Mouse (Mus musculus): ENCODE measurements around the gene Card19. TPM values are rescaled to one million over a fixed set of nuclear protein-coding genes. Genes with fewer than 3 reads are reported as not detected.
A peak's percentile ranks its signal among the peaks of the same experiment; 100 is the strongest.

The Card19 gene
- polyA plus RNA-seq, 1 experiment: 22.0 TPM

DNA sequence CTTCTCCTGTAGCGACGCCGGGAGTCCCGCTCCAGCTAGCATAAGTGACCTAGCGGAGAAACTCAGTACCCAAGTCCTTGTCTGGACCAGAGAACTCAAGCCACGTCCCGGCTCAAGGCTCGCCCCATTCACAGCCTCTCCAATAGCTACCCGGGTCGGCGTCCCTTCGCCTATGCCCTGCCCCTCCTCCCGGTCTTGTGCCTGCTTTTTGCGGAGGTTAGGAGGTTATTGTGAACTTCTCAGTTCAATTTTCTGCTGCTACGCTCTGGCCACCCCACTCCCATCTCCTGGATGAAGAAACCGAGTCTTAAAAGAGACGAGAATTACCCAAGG, 349 bp upstream of the Card19 start:
- Histone ChIP-seq H3K36me3 (ENCODE audit: control insufficient read depth, insufficient read depth, low read length) (no peaks in the 10 kb centered on the region), H3K27ac (ENCODE audit: control insufficient read depth, insufficient read depth, low read depth, low read length) (peak overlapping the region; percentile 34), H3K4me3 (ENCODE audit: control insufficient read depth, low read depth, low read length) (peak overlapping the region; percentile 94), H3K4me1 (ENCODE audit: control insufficient read depth, insufficient read depth, low read length) (peaks cover 16% of the 10 kb centered on the region), H3K27me3 (ENCODE audit: control insufficient read depth, insufficient read depth, low read length) (no peaks in the 10 kb centered on the region)
- TF ChIP-seq CTCF (IDR thresholded peaks at IDR 0.05; ENCODE audit: control insufficient read depth, insufficient read depth, insufficient replicate concordance, low read depth, low read length): no peak
- TF ChIP-seq POLR2A (IDR thresholded peaks at IDR 0.05; ENCODE audit: control insufficient read depth, low read depth, low read length): no peak

DNA sequence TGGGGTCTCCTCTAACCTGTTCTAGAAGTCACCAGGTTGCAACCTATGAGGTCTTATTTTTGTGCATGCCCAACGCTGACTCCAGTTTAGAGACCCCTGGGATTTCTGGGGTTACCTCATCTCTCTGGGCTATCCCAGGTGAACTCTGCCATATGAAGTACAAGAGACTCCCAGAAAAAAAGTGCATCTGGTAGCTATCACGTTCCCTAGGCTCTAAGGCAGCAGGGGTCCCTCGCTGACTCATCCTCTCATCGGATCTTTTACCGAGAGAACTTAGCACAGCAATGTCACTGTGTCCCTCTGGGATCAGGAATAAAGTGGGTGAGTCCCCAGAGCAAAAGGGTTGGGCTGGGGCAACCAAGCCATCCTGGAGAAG, 721 bp downstream of the Card19 start:
- TF ChIP-seq CTCF (IDR thresholded peaks at IDR 0.05; ENCODE audit: control insufficient read depth, insufficient read depth, insufficient replicate concordance, low read depth, low read length): no peak
- TF ChIP-seq POLR2A (IDR thresholded peaks at IDR 0.05; ENCODE audit: control insufficient read depth, low read depth, low read length): no peak
- H3K4me1 ChIP-seq (ENCODE audit: control insufficient read depth, insufficient read depth, low read length): peaks cover 16% of the 10 kb centered on the region
- H3K4me3 ChIP-seq (ENCODE audit: control insufficient read depth, low read depth, low read length): peak overlapping the region; percentile 94
- no peak overlapping the region for H3K27ac ChIP-seq (ENCODE audit: control insufficient read depth, insufficient read depth, low read depth, low read length)
- H3K27me3 ChIP-seq (ENCODE audit: control insufficient read depth, insufficient read depth, low read length): no peaks in the 10 kb centered on the region
- H3K36me3 ChIP-seq (ENCODE audit: control insufficient read depth, insufficient read depth, low read length): no peaks in the 10 kb centered on the region

DNA sequence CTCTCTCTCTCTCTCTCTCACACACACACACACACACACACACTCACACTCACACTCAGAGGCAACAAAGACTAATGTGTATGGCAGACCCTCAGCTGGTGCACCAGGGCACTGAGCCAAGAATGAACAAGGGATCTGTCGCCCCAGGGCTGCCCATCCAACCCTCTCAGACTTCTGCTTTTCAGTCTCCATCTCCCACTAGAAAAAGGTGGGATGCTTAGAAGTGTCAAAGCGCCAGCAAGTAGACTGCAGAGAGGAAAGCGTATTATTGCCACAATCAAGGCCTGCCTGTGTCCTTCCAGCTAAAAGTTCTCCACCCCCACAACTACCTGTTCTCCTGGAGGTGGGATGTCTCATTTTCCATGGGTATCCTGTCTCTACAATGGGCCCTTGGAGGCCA, 1.4 kb downstream of the Card19 start:
- TF ChIP-seq CTCF (IDR thresholded peaks at IDR 0.05; ENCODE audit: control insufficient read depth, insufficient read depth, insufficient replicate concordance, low read depth, low read length) (no peak), POLR2A (IDR thresholded peaks at IDR 0.05; ENCODE audit: control insufficient read depth, low read depth, low read length) (no peak)
- Histone ChIP-seq H3K4me3 (ENCODE audit: control insufficient read depth, low read depth, low read length) (no peak overlapping the region), H3K36me3 (ENCODE audit: control insufficient read depth, insufficient read depth, low read length) (no peaks in the 10 kb centered on the region), H3K27ac (ENCODE audit: control insufficient read depth, insufficient read depth, low read depth, low read length) (no peak overlapping the region; the same call in 1 of the 2 replicates), H3K4me1 (ENCODE audit: control insufficient read depth, insufficient read depth, low read length) (peaks cover 16% of the 10 kb centered on the region), H3K27me3 (ENCODE audit: control insufficient read depth, insufficient read depth, low read length) (no peaks in the 10 kb centered on the region)

- Histone ChIP-seq H3K36me3 (ENCODE audit: control insufficient read depth, insufficient read depth, low read length) (no peaks in the 10 kb centered on the region), H3K4me1 (ENCODE audit: control insufficient read depth, insufficient read depth, low read length) (peaks cover 16% of the 10 kb centered on the region), H3K4me3 (ENCODE audit: control insufficient read depth, low read depth, low read length) (no peak overlapping the region), H3K27me3 (ENCODE audit: control insufficient read depth, insufficient read depth, low read length) (no peaks in the 10 kb centered on the region), H3K27ac (ENCODE audit: control insufficient read depth, insufficient read depth, low read depth, low read length) (no peak overlapping the region)
- TF ChIP-seq CTCF (IDR thresholded peaks at IDR 0.05; ENCODE audit: control insufficient read depth, insufficient read depth, insufficient replicate concordance, low read depth, low read length) (no peak), POLR2A (IDR thresholded peaks at IDR 0.05; ENCODE audit: control insufficient read depth, low read depth, low read length) (no peak)
Measured at GRCm38 (mm10) chr13:49213531-49213932, 2.3 kb downstream of the Card19 start.

DNA sequence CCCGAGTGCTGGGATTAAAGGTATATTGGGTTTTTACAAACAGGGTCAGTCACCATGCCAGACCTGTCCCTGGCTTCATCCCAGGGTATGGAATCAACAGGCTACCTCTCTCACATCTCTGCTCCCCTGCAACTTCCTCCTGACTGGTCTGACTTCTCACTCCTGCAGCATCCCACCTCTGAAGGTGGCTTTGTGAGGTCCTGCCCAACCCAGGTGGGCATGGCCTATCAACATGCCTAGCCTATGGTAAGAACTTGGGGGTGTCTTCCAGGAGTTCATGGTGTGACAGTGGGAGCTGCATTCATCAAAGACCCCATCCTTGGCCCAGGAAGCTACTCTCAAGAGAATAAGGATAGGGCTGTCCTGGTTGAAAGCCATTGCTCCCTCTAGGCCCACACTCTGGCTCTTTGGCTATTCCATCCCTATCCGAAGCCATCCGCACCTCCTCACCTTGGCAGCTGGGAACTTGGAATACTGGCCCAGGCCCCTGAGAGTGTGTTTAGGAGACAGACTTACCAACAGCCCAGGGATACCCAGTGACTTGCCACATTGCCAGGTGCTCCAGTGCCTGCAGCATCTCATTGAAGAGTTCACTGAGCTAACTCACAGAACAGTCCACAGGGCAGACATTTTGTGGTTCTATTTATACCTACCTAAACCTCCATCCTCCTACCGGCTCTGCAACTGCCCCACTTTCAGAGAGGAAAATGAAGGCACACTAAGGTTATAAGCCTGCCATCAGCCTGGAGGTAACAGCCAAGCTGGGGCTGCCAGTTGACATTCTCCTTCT, 2.9 kb downstream of the Card19 start:
- no peak for TF ChIP-seq POLR2A (IDR thresholded peaks at IDR 0.05; ENCODE audit: control insufficient read depth, low read depth, low read length)
- TF ChIP-seq CTCF (IDR thresholded peaks at IDR 0.05; ENCODE audit: control insufficient read depth, insufficient read depth, insufficient replicate concordance, low read depth, low read length): no peak
- H3K4me1 ChIP-seq (ENCODE audit: control insufficient read depth, insufficient read depth, low read length): peaks cover 16% of the 10 kb centered on the region

DNA sequence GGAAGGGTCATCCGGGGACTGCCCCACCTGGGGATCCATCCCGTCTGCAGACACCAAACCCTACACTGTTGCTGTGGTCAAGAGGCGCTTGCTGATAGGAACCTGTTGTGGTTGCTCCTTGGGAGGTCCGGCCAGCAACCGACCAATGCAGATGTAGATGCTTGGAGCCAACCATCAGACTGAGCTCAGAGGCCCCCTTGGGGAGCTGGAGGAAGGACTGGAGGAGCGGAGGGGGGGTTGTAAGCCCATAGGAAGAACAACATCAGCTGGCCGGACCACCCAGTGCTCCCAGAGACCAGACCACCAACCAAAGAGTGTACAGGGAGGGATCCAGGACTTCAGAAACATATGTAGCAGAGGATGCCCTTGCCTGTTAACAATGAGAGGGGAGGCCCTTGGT, 6.5 kb downstream of the Card19 start:
- Histone ChIP-seq H3K27me3 (ENCODE audit: control insufficient read depth, insufficient read depth, low read length) (no peaks in the 10 kb centered on the region), H3K4me1 (ENCODE audit: control insufficient read depth, insufficient read depth, low read length) (peaks cover 5% of the 10 kb centered on the region), H3K36me3 (ENCODE audit: control insufficient read depth, insufficient read depth, low read length) (no peaks in the 10 kb centered on the region), H3K4me3 (ENCODE audit: control insufficient read depth, low read depth, low read length) (no peak overlapping the region), H3K27ac (ENCODE audit: control insufficient read depth, insufficient read depth, low read depth, low read length) (no peak overlapping the region)
- TF ChIP-seq CTCF (IDR thresholded peaks at IDR 0.05; ENCODE audit: control insufficient read depth, insufficient read depth, insufficient replicate concordance, low read depth, low read length) (no peak), POLR2A (IDR thresholded peaks at IDR 0.05; ENCODE audit: control insufficient read depth, low read depth, low read length) (no peak)

More for the DNA sequence above, 2.9 kb downstream of the Card19 start:
- H3K4me3 ChIP-seq (ENCODE audit: control insufficient read depth, low read depth, low read length): no peak overlapping the region
- no peak overlapping the region for H3K27ac ChIP-seq (ENCODE audit: control insufficient read depth, insufficient read depth, low read depth, low read length)
- no peaks in the 10 kb centered on the region for H3K36me3 ChIP-seq (ENCODE audit: control insufficient read depth, insufficient read depth, low read length)
- no peaks in the 10 kb centered on the region for H3K27me3 ChIP-seq (ENCODE audit: control insufficient read depth, insufficient read depth, low read length)

GRCm38 (mm10) chr13:49206341-49206740, 9.5 kb downstream of the Card19 start:
- Histone ChIP-seq H3K36me3 (ENCODE audit: control insufficient read depth, insufficient read depth, low read length) (no peaks in the 10 kb centered on the region), H3K27ac (ENCODE audit: control insufficient read depth, insufficient read depth, low read depth, low read length) (no peak overlapping the region), H3K4me3 (ENCODE audit: control insufficient read depth, low read depth, low read length) (no peak overlapping the region), H3K4me1 (ENCODE audit: control insufficient read depth, insufficient read depth, low read length) (peaks cover 2% of the 10 kb centered on the region), H3K27me3 (ENCODE audit: control insufficient read depth, insufficient read depth, low read length) (no peaks in the 10 kb centered on the region)
- no peak for TF ChIP-seq POLR2A (IDR thresholded peaks at IDR 0.05; ENCODE audit: control insufficient read depth, low read depth, low read length)
- no peak for TF ChIP-seq CTCF (IDR thresholded peaks at IDR 0.05; ENCODE audit: control insufficient read depth, insufficient read depth, insufficient replicate concordance, low read depth, low read length)

Measured in testis, adult 2 months (tissue).